10 mouse cellular contexts compared by ENCODE assay signal in genomic region chr10:21083391-21083918, GRCm38 (mm10).
A peak's percentile ranks its signal among the peaks of the same experiment; 100 is the strongest.
DNase-seq lines count a peak whose midpoint lies in the region; ATAC-seq lines count a peak whose summit lies in the region.
"Had no signal": no experiment of that assay in that cellular context is flagged by ENCODE, and none has a peak within 500 bp of the region (broad histone marks: within the 10 kb centered on the region; RNA-seq: fewer than 3 reads in every experiment).

No protein-coding gene starts in this region.

- 38% methylated on average over 8 of the region's 8 CpGs for WGBS in forebrain, embryonic 15.5 days
- 76% methylated on average over 8 of the region's 8 CpGs for WGBS in midbrain, embryonic 14.5 days

- peak; percentile 58 for ATAC-seq in frontal cortex, adult (ENCODE audit: low TSS enrichment)
- 0 out of 2 replicates have a peak, but pooled peaks have one; percentile 36 for ATAC-seq in forebrain, embryonic 15.5 days (replicated peaks)
- ATAC-seq in midbrain, embryonic 14.5 days (ENCODE audit: low FRiP score, low TSS enrichment), result no peak

- H3K9ac ChIP-seq in forebrain, embryonic 15.5 days (replicated peaks), result no peak overlapping the region
- H3K9ac ChIP-seq in midbrain, embryonic 14.5 days (replicated peaks; ENCODE audit: low read length), result no peak overlapping the region
- H3K9ac ChIP-seq: limb, embryonic 13.5 days had no signal

- no peak overlapping the region for H3K4me3 ChIP-seq in forebrain, embryonic 15.5 days
- H3K4me3 ChIP-seq in midbrain, embryonic 14.5 days (replicated peaks; ENCODE audit: low read depth, low read length), result no peak overlapping the region
- H3K4me3 ChIP-seq: limb, embryonic 13.5 days had no signal

- DNase-seq in frontal cortex, postnatal 14 days (ENCODE audit: low spot score in 2 of 2), result no peak
- peak; percentile 33 for DNase-seq in 3T3-L1 (ENCODE audit: low read depth, low spot score)
- peak; percentile 61 to 69 for DNase-seq in cerebellum, adult 18-20 months
- DNase-seq in urinary bladder, adult 18-20 months (ENCODE audit: low spot score in 2 of 2), result no peak
- no peak for DNase-seq in midbrain, embryonic 14.5 days
- DNase-seq in B cell, adult 2 months, result no peak
- DNase-seq: kidney, postnatal 14 days had no signal

- peaks cover 4% of the 10 kb centered on the region; the same call in 1 of the 2 replicates for H3K36me3 ChIP-seq in forebrain, embryonic 15.5 days
- peaks cover 13% of the 10 kb centered on the region; the same call in 1 of the 2 replicates for H3K36me3 ChIP-seq in midbrain, embryonic 14.5 days (ENCODE audit: control insufficient read depth, insufficient read depth, low read length)
- H3K36me3 ChIP-seq: limb, embryonic 13.5 days had no signal

- no peaks in the 10 kb centered on the region for H3K27me3 ChIP-seq in forebrain, embryonic 15.5 days
- H3K27me3 ChIP-seq in midbrain, embryonic 14.5 days (ENCODE audit: control insufficient read depth, insufficient read depth, low read length), result no peaks in the 10 kb centered on the region
- H3K27me3 ChIP-seq: limb, embryonic 13.5 days had no signal

- H3K9me3 ChIP-seq in forebrain, embryonic 15.5 days, result no peaks in the 10 kb centered on the region
- no peaks in the 10 kb centered on the region for H3K9me3 ChIP-seq in midbrain, embryonic 14.5 days (ENCODE audit: control insufficient read depth, low read length)
- H3K9me3 ChIP-seq: limb, embryonic 13.5 days had no signal

- no peak overlapping the region for H3K4me2 ChIP-seq in forebrain, embryonic 15.5 days (replicated peaks)
- H3K4me2 ChIP-seq in midbrain, embryonic 14.5 days (ENCODE audit: low read length), result no peak overlapping the region
- H3K4me2 ChIP-seq: limb, embryonic 13.5 days had no signal

- H3K4me1 ChIP-seq in forebrain, embryonic 15.5 days, result peaks cover 31% of the 10 kb centered on the region
- no peaks in the 10 kb centered on the region for H3K4me1 ChIP-seq in midbrain, embryonic 14.5 days (ENCODE audit: control insufficient read depth, insufficient read depth, low read length)

- H3K27ac ChIP-seq in forebrain, embryonic 15.5 days (replicated peaks), result no peak overlapping the region
- no peak overlapping the region for H3K27ac ChIP-seq in midbrain, embryonic 14.5 days (replicated peaks; ENCODE audit: low read depth, low read length)
- H3K27ac ChIP-seq: limb, embryonic 13.5 days had no signal

Comparison
In these comparisons a context has a peak if more than half of its experiments do, and no peak if none do; other contexts are left out.
1. DNase-seq: peak in 3T3-L1 (single experiment) and cerebellum, adult 18-20 months (2 of 2); none in frontal cortex, postnatal 14 days (0 of 2), urinary bladder, adult 18-20 months (0 of 2), midbrain, embryonic 14.5 days (single experiment) and B cell, adult 2 months (0 of 2).